Mouse (Mus musculus): ENCODE data around the gene Cct4. TPM values are rescaled to one million over a fixed set of nuclear protein-coding genes. Genes with fewer than 3 reads are reported as not detected.

Gene Cct4
- 123 and 124 TPM in 2 replicates for polyA plus RNA-seq (2015; fragmentation: Nextera tagmentation; extraction: Ambion mirVana)

DNA sequence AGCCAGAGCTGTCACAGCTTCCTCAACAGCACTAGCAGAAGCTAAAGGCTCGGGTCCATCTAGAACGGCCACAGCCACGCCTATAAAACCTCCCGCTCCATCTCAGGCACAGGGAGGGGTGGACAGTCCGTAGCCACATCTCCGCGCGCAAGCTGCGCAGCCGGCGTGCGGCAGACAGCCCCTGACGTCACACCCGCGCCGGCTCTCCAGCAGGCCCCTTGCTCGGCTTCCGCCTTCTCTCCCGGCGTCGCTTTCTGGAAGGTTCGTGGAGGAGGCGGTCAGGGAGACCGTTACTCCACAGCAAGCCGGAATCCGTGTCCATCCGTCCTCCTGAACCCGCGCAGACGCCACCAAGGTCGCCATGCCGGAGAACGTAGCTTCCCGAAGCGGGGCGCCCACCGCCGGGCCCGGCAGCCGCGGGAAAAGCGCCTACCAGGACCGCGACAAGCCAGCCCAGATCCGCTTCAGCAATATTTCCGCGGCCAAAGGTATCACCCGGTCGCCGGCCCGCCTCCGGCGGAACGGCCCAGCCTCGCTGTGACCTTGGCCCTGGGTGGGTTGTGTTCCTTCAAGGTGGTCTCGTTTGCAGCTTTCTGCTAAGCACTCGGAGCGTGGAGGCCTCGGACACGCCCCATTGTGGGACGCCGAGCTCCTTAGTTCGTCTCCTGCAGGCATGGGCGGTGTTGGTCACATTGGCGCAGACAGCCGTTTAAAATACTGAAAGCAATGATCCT is at the start of gene Cct4:
Cct4 (plus strand) TSS at position 127 of the 734 bp plus-strand sequence.
- no peaks in the 10 kb centered on the region for H3K9me3 ChIP-seq (ENCODE audit: control insufficient read depth, low read length)
- peak within 1 kb of the TSS; percentile 50 for H3K4me2 ChIP-seq (replicated peaks; ENCODE audit: low read depth)
- H3K27me3 ChIP-seq (ENCODE audit: control insufficient read depth, insufficient read depth, low read length) = no peaks in the 10 kb centered on the region
- H3K36me3 ChIP-seq (ENCODE audit: control insufficient read depth, insufficient read depth, low read length) = no peaks in the 10 kb centered on the region
- H3K4me3 ChIP-seq (ENCODE audit: low read depth, low read length) = peak within 1 kb of the TSS; percentile 88
- under 1% methylated on average over 66 of the region's 66 CpGs for WGBS
- peak within 1 kb of the TSS; percentile 84 for H3K27ac ChIP-seq (replicated peaks)
- no peaks in the 10 kb centered on the region for H3K4me1 ChIP-seq (replicated peaks; ENCODE audit: control insufficient read depth, insufficient read depth)
- ATAC-seq (ENCODE audit: low FRiP score, low TSS enrichment) (peak; percentile 98), DNase-seq (ENCODE audit: low spot score) (peak; percentile 93)
- TF ChIP-seq CTCF (IDR thresholded peaks at IDR 0.05; ENCODE audit: low read depth) (no peak), EP300 (optimal IDR thresholded peaks at IDR 0.05) (no peak)
- H3K9ac ChIP-seq (ENCODE audit: low read length) = peak within 1 kb of the TSS; percentile 90

- TF ChIP-seq CTCF (IDR thresholded peaks at IDR 0.05; ENCODE audit: low read depth) (no peak), EP300 (optimal IDR thresholded peaks at IDR 0.05) (no peak)
- no peaks in the 10 kb centered on the region; the same call in 1 of the 2 replicates for H3K36me3 ChIP-seq (ENCODE audit: control insufficient read depth, insufficient read depth, low read length)
- no peaks in the 10 kb centered on the region for H3K9me3 ChIP-seq (ENCODE audit: control insufficient read depth, low read length)
- no peaks in the 10 kb centered on the region for H3K4me1 ChIP-seq (replicated peaks; ENCODE audit: control insufficient read depth, insufficient read depth)
- no peak overlapping the region for H3K4me2 ChIP-seq (replicated peaks; ENCODE audit: low read depth)
- no peak for DNase-seq (ENCODE audit: low spot score)
- H3K27ac ChIP-seq (replicated peaks) = no peak overlapping the region
- no peak overlapping the region for H3K4me3 ChIP-seq (ENCODE audit: low read depth, low read length)
- ATAC-seq (ENCODE audit: low FRiP score, low TSS enrichment) = peak; percentile 77
- no peaks in the 10 kb centered on the region for H3K27me3 ChIP-seq (ENCODE audit: control insufficient read depth, insufficient read depth, low read length)
- WGBS = 87% methylated on average over 1 of the region's 1 CpGs
- H3K9ac ChIP-seq (ENCODE audit: low read length) = no peak overlapping the region
Measured at GRCm38 (mm10) chr11:22949101-22949500, 41.2 kb upstream of the Cct4 start.

DNA sequence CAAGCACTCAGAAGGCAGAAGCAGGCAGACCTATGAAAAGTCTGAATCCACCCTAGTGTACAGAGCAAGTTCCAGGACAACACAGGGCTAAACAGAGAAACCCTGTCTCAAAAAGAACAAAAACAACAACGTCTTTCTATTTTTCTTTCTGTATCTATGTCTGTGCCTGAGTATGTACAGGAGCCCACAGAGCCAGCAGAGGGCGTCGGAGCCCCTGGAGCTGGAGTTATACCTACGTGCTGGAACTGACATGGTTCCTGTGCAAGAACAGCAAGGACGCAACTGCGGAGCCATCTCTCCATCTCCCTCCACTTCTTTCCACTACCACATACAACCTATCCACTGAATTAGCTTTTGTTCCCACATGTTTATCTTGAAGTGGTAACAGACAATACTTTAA is 40.2 kb upstream of the Cct4 start:
- TF ChIP-seq CTCF (IDR thresholded peaks at IDR 0.05; ENCODE audit: low read depth) (no peak), EP300 (optimal IDR thresholded peaks at IDR 0.05) (no peak)
- Histone ChIP-seq H3K36me3 (ENCODE audit: control insufficient read depth, insufficient read depth, low read length) (no peaks in the 10 kb centered on the region; the same call in 1 of the 2 replicates), H3K4me3 (ENCODE audit: low read depth, low read length) (no peak overlapping the region), H3K27ac (replicated peaks) (no peak overlapping the region), H3K27me3 (ENCODE audit: control insufficient read depth, insufficient read depth, low read length) (no peaks in the 10 kb centered on the region), H3K4me1 (replicated peaks; ENCODE audit: control insufficient read depth, insufficient read depth) (no peaks in the 10 kb centered on the region), H3K9ac (ENCODE audit: low read length) (no peak overlapping the region), H3K4me2 (replicated peaks; ENCODE audit: low read depth) (no peak overlapping the region), H3K9me3 (ENCODE audit: control insufficient read depth, low read length) (no peaks in the 10 kb centered on the region)
- ATAC-seq (ENCODE audit: low FRiP score, low TSS enrichment) (no peak), DNase-seq (ENCODE audit: low spot score) (no peak)
- WGBS = 90% methylated on average over 6 of the region's 6 CpGs

DNA sequence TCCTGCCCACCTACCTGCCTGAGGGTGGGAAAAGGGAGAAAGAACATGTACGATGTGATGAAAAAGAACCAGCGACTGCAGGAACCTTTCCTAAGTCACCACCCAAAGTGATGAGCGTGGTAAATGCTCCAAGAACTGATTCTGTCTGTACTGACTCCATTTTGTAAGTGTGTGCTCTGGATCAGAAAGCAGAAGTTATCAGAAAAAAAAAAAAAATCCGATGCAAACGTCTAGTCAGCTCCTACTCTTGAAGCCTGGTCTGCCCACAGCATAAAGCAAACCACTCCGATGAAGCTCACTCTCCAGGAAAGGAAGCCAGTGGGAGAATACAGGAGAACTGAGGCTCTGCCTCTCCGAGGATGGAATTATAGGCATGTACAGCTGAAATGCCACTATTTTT is 37.7 kb upstream of the Cct4 start:
- H3K27ac ChIP-seq (replicated peaks) = no peak overlapping the region
- WGBS = 85% methylated on average over 7 of the region's 7 CpGs
- H3K27me3 ChIP-seq (ENCODE audit: control insufficient read depth, insufficient read depth, low read length) = no peaks in the 10 kb centered on the region
- no peak overlapping the region for H3K4me2 ChIP-seq (replicated peaks; ENCODE audit: low read depth)
- TF ChIP-seq CTCF (IDR thresholded peaks at IDR 0.05; ENCODE audit: low read depth) (no peak), EP300 (optimal IDR thresholded peaks at IDR 0.05) (no peak)
- peaks cover 2% of the 10 kb centered on the region; the same call in 1 of the 2 replicates for H3K36me3 ChIP-seq (ENCODE audit: control insufficient read depth, insufficient read depth, low read length)
- DNase-seq (ENCODE audit: low spot score) = no peak
- H3K4me3 ChIP-seq (ENCODE audit: low read depth, low read length) = no peak overlapping the region
- H3K9me3 ChIP-seq (ENCODE audit: control insufficient read depth, low read length) = no peaks in the 10 kb centered on the region
- ATAC-seq (ENCODE audit: low FRiP score, low TSS enrichment) = no peak
- no peaks in the 10 kb centered on the region; the same call in 1 of the 2 replicates for H3K4me1 ChIP-seq (replicated peaks; ENCODE audit: control insufficient read depth, insufficient read depth)
- H3K9ac ChIP-seq (ENCODE audit: low read length) = no peak overlapping the region

GRCm38 (mm10) chr11:22956346-22956745 is 34.0 kb upstream of the Cct4 start:
- Histone ChIP-seq H3K4me3 (ENCODE audit: low read depth, low read length) (no peak overlapping the region), H3K27me3 (ENCODE audit: control insufficient read depth, insufficient read depth, low read length) (no peaks in the 10 kb centered on the region), H3K4me2 (replicated peaks; ENCODE audit: low read depth) (no peak overlapping the region), H3K27ac (replicated peaks) (no peak overlapping the region), H3K4me1 (replicated peaks; ENCODE audit: control insufficient read depth, insufficient read depth) (no peaks in the 10 kb centered on the region; the same call in 1 of the 2 replicates), H3K36me3 (ENCODE audit: control insufficient read depth, insufficient read depth, low read length) (peaks cover 2% of the 10 kb centered on the region; the same call in 1 of the 2 replicates), H3K9ac (ENCODE audit: low read length) (no peak overlapping the region), H3K9me3 (ENCODE audit: control insufficient read depth, low read length) (no peaks in the 10 kb centered on the region)
- TF ChIP-seq EP300 (optimal IDR thresholded peaks at IDR 0.05) = no peak
- no peak for TF ChIP-seq CTCF (IDR thresholded peaks at IDR 0.05; ENCODE audit: low read depth)
- no peak for ATAC-seq (ENCODE audit: low FRiP score, low TSS enrichment)
- WGBS = 93% methylated on average over 6 of the region's 6 CpGs
- no peak for DNase-seq (ENCODE audit: low spot score)

- no peak overlapping the region for H3K4me3 ChIP-seq (ENCODE audit: low read depth, low read length)
- no peak overlapping the region for H3K4me2 ChIP-seq (replicated peaks; ENCODE audit: low read depth)
- no peaks in the 10 kb centered on the region; the same call in 1 of the 2 replicates for H3K4me1 ChIP-seq (replicated peaks; ENCODE audit: control insufficient read depth, insufficient read depth)
- TF ChIP-seq EP300 (optimal IDR thresholded peaks at IDR 0.05) = no peak
- TF ChIP-seq CTCF (IDR thresholded peaks at IDR 0.05; ENCODE audit: low read depth) = peak; percentile 84
- DNase-seq (ENCODE audit: low spot score) (peak; percentile 72), ATAC-seq (ENCODE audit: low FRiP score, low TSS enrichment) (peak; percentile 82)
- 75% methylated on average over 4 of the region's 4 CpGs for WGBS
- no peaks in the 10 kb centered on the region for H3K27me3 ChIP-seq (ENCODE audit: control insufficient read depth, insufficient read depth, low read length)
- no peak overlapping the region for H3K9ac ChIP-seq (ENCODE audit: low read length)
- no peaks in the 10 kb centered on the region for H3K9me3 ChIP-seq (ENCODE audit: control insufficient read depth, low read length)
- peaks cover 2% of the 10 kb centered on the region; the same call in 1 of the 2 replicates for H3K36me3 ChIP-seq (ENCODE audit: control insufficient read depth, insufficient read depth, low read length)
- no peak overlapping the region for H3K27ac ChIP-seq (replicated peaks)
Measured at GRCm38 (mm10) chr11:22956830-22957229, 33.5 kb upstream of the Cct4 start.

Measured in stomach, postnatal 0 days (tissue).